Mouse (Mus musculus) skeletal muscle tissue, adult 2 months (tissue): ENCODE measurements around the gene Map6d1.

Source experiments
- DNase-seq: peaks from one replicate; pipeline ENCODE4 v3.0.0-alpha.2; 2012; ENCODE audit warnings: low read depth, low spot score

Gene Map6d1

GRCm38 (mm10) chr16:20191161-20191882, 49.8 kb downstream of the Map6d1 start:
- DNase-seq: no peak

GRCm38 (mm10) chr16:20185368-20185767, 55.8 kb downstream of the Map6d1 start:
- no peak for DNase-seq
